Mouse (Mus musculus) spleen, embryonic (tissue): ENCODE measurements at regions not wholly inside any gene's neighbourhood (a gene's known extent, or its start where the extent isn't known, plus 50 kb on each side); places are given as distances from the start of the nearest gene placed in this dataset.

Source experiments
- CTCF ChIA-PET: fragments of 350-600 bp; sonication (Branson Sonifier 250); formaldehyde crosslinking; loops from one replicate; lab custom pipeline; 2022; lab: Charles Lee

DNA sequence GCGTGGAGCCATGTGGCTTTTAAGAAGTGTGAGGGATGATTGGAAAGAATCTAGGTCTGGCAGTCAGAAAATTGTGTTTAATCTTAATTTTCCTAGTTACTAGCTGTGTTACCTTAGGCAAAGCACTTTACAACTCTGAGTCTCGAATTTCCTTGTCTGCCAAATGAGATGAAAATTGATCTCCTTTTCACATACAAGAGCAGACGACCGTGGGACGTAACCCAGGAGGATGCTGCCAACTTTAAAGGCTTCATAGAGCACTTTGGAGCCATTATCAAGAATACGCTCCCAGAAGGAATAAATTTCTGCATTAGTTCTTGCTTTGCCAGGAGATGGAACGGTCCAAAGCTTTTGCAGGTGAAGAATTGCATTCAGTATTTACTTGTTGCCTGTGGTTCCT, 457.6 kb downstream of the Bcl11a start:
- CTCF ChIA-PET = no interaction called here

DNA sequence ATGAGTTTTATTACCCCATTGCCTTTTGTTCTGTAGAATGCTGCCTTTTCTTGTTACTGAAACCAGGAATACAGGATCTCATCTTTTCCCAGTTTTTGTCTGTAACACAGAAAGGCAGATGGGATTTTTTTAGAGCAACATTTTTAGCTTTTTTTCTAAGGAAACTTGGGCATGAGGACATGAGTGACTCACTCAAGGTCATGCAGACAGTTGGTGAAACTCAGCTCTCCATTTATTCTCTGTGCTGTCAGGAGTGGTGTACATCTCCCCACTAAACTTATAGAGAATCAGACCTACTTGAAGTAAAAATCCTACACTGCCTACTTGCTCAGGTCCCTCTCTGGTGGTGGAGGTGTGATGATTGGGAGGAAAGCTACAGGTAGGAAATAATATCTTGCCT, 459.9 kb downstream of the Bcl11a start:
- CTCF ChIA-PET = no interaction called here

DNA sequence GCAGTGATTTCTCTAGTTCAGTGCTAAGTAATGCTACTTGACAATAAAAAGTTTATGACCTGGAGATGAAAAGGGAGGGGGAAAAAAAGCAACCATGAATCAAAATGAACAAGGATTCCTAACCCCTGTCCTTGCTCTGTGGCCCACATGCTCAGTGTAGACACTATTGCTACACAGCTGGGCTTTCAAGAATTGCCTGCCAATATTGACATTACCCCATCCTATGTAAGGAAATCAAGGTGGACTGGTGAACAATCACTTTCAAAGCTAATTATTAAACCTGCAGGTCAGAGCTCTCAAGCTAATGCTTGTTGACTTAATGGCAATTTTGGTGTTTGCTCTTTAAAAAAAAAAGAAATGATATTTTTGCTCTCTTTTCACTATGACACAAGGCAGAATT, 491.8 kb downstream of the Bcl11a start:
- CTCF ChIA-PET = no interaction called here

DNA sequence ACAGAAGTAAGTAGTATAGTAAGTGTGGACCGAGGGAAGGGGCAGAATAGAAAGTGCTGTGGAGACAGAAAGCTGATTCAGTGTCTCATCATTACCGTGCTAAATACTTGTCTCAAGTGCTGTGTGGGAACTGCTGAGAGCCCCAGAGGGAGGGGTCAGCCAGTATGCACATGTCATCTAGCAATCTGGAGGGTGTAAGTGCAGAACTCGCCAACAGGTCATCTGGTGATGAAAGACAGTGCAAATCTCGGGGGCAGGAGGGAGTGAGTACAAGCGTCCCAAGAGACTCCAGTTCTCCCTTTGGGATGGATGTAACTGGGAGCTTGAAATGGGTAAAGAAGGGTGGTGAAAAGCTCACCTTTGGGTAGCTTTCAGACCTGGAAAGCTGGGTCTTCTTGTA, 535.7 kb downstream of the Bcl11a start:
- CTCF ChIA-PET = no interaction called here

DNA sequence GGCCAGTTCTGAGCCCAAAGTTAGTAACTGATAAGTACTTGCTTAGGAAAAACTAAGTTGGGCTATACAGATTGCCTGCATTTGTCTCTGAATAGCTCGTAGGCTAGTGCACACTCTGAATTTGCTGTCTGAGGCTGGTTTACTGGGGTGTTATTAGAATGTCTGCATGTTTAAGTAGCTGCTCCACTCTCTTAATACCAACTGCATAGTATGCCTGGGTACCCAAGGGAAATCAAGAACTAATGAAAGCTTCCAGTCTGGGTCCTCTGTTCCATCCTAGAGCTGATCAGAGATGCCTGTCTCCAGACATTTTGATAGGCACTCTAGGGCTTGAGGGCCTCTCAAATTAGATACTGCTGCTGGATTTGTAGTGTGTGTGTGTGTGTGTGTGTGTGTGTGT, 537.6 kb downstream of the Bcl11a start:
- CTCF ChIA-PET = no interaction called here

DNA sequence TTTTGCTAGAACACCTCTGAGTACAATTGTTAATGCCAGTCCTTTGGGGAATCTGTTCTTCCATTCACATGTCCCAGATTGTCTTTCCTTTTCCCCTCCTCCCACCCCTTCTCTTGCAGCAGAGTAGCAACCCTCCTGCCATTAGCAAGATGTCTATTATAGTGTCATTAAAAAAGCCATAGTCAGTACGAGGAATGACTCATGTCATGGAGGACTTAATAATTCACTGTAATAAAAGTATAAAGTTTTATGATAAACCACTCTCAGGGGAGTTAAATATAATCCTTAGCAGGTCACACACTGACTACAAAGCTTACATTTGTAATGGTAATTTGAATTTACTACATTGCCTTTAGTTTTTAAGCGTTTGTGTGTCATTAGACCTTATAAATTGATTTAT, 540.7 kb downstream of the Bcl11a start:
- CTCF ChIA-PET = no interaction called here

DNA sequence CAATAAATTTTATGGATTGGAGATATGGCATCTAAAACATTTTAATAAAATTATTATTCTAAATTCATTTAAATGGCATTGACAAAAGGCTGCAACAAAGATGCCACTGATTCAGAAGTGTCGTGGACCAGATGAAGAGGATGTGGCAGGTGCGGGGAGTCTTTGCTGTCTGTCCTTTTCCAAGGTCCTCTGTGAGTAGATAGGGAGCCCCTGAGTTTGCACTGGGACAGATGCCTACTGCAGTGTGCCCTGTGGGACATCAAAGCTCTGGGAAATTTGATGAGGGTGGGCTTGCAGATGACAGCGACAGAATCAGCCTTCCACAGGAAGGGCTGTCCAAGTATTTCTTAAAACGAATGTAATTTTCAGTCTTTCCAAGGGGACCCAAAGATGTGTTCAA, 541.2 kb downstream of the Bcl11a start:
- CTCF ChIA-PET = no interaction called here

DNA sequence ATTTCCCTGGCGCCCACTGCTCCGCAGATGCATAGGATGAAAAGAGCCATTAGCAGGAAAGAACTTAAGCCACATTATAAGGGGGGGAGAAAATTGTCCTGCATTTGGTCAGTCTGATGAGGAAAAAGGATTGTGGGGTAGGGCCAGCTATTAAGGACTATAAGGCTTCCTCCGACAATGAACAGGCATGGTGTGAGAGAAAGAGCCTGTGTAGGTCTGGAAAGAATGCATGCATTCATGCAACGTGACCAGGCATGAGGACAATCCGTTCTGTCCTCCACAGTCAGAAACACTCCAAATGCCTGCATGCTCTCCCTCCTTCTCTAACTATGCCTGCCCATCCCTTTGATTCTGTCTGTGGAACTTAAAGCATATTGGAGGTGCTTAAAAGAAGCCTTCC, 550.8 kb downstream of the Bcl11a start:
- CTCF ChIA-PET = no interaction called here

DNA sequence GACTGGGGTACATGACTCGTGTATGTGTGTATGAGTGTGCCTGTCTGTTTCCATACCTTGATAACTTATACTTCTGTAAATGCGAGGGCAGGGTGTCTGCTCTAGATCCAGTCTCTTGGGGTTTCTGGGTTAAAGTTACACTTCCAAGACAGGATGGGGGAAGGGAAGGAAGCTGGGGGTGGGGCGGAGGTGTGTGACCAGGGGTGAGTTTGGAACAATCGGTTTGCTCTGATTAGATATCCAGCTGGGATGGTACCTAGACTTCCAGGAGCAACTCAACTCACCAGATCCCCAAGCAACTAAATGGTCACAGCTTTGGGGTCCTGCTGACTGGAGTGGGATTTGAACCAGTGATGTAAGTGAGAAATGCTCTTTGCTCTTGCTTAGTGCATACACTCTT, 551.6 kb downstream of the Bcl11a start:
- CTCF ChIA-PET = no interaction called here

DNA sequence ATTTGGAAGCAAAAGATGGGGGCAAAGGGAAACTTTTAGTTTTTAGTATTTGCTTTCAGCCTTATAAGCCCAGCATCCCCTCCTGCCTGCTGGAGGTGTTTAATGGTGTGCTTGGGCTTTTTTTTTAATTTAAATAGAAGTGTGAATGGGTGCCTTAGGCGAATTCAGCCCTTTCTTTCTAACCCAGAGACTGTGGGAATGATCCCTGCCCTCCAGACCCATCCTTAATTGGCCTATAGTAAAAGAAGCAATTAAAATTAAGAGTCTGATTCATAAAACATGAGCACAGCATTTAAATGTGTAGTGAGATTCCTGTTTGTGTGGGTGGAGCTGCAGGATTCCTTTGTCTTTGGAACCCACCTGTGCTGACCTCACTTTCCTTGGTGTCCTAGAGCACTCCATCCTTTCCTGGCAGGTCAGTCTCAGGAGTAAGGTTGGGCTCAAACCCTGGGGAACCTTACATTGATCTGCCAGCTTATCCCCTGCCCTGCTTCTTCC, 552.6 kb downstream of the Bcl11a start:
- CTCF ChIA-PET = no interaction called here

DNA sequence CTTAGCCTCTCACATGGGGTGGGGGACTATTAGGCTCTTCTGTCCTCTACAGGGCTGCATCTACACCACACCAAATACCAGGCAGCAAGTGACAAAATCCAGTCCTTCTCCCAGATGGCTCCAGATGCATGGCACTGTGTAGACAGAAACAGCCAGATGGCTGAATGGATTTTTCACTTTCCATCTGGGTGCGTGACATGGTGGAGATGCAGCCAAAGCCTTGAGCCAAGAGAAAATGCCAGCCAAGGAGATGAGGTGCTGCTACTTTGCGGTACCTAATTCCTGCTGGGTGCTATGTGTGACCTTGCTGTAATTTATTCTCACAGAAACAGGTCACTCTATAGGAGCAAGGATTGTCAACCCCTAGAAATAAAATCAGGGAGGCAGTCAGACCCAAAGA, 553.8 kb downstream of the Bcl11a start:
- CTCF ChIA-PET = interaction anchor here (0.6 kb wide), 1 partner anchor 354 kb away, joined by 3 read pairs; no protein-coding TSS in a partner anchor

DNA sequence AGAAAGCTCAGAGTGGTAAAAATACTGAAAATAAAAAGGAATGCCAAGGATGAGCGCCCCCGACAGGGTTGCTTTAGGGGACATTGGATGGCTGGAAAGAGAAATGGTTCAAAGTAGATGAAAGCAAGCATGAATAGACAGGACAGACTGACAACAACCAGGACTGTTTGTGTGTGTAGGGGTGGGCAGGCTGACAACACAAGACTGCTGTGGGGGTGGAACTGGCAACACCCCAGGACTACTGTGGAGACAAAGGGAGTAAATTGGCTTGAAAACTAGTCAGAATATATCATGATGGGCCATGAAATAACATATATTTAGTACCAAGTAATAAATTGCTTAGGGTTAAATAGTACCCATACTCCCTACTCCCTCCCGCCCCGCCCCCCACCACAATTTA, 558.9 kb downstream of the Bcl11a start:
- CTCF ChIA-PET = no interaction called here

DNA sequence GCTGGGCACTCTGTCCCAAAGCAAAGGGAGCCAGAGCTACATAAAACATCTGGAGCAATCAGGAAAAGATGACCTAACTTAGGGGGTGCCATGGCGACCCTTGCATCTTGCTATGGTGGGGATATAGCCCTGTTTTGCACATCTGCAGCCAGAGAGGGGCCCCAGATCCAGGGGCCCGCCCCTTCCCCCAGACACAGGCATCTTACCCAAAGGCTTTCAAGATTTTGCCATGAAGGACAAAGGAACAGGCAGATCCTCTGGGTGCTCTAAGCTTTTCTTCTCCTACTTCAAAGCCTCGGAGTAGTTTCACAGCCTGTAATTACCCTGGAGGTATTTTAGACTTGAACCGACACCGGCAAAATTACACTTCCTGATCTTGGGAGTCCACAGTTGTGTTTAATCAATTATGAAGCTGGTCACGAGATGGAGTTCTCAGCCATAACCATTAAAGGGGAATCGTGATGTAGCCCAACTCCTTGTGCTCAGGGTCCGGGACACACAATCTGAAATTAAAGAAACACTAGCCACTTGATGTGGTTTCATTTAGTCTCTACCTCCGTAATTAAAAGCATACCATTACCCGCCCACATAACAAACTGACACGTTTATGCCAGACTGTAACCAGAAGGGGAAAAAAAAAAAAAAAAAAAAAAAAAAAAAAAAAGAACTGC, 565.7 kb downstream of the Bcl11a start:
- CTCF ChIA-PET = no interaction called here

DNA sequence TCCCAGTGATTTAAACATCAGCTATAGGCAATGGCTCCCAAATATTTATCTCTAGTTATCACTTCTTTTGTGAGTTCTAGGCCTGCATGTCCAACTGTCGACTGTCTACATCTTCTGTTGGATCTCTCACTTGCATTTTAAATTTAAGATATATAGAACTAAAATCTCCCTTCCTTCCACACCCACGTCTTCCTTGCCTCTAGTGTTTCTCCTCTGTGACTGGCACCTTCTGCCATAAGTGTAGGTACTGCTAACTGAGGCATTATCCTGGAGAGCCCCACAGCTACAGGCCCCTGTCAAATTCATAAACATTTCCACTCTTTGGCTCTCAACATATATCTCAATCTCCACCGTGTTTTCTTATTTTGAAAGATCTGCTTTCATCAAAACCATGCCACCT, 575.0 kb downstream of the Bcl11a start:
- CTCF ChIA-PET = no interaction called here

DNA sequence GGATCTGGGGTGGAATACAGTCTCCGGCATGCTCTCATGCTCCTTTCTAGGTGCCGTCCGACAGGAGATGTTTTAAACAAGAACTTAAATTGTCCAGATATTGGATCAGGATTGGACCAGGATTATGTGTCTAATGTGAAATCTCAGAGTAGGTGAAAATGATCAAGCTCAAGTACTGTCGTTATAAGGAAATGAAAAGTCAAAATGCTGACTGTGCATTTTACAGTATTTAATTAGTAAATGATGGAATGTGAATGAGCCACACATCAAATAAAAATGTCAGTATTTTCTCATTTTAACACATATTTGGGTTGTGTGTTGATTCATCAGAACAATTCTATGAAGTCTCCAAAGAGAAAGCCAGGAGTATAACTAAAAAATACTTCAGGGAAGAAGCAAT, 586.2 kb downstream of the Bcl11a start:
- CTCF ChIA-PET = no interaction called here

DNA sequence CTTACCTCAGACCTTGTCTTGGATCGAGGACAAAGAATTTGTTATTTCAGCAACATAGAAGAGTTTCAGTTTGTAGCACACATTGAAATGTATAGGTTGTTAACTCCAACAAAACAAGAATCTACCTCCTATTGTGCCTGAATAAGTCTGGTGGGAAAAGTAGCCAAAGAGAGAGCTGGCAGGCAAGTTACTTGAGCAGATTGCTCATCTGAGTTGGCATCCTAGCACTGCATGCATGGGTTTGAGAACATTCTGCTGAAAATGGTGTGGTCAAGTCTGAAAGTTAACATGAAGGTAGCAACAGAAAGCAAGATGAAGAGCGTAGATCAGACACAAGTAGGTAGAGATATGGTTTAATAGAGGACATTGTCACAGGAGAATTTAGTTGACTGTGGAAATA, 587.5 kb downstream of the Bcl11a start:
- CTCF ChIA-PET = no interaction called here

DNA sequence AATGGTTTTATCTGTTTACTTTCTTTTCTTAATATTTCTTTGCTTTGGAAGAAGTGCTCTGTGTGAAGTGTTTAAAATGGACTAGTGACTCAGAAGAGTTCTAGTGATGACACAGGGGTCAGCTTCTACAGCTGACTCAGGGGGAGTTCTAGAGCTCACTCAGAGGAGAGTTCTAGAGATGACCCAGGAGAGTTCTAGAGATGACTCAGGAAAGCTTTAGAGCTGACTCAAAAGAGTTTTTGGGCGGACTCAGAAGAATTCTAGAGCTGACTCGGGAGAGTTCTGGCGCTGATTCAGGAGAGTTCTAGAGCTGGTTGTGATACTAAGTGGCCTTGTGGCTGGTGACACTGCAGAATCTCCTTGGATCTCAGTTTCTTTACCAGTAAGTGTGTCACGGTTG, 593.8 kb downstream of the Bcl11a start:
- CTCF ChIA-PET = no interaction called here

DNA sequence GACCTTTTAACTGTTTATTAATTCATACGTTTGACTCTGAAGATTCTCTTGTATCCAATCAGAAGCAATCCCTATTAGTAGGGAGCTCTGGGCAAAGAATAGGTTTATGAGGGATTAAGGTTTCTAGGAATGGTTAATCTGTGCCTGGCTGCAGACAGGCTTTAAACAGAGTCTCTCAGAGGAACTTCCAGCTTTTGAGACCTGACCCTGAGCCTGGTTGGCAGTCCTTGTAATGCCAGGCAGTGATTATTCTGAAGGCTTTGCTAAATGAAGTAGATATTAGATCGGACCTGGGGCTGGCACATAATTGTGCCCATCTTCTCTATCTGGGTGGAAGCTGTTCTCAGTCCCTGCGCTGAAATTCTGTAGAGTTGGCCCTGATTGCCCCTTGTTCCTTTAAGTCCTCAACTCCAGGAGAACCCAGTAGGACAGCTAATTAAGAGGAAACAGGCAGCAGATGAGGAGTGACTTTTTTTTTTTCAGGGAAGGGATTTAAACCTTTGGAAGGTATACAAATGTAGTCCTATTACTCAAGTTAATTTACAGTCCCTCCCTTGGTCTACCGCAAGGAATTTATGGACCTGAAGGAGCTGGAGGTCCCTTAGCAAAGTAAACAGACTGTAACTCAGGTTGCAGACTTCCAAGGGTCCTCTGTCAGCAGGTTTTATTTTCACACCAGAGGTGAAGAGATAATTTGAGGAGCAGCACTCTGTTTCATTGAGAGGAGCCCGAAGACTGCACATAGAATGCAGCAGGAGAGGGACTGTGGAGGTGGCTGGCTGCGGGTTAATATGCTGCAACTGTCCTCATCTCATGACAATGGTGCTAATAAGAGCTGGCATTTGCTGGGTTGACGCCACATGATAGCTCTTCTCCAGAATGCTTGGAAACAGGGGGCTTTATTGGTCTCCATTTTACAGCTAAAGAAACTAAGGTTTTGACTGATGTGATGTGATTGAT, 595.7 kb downstream of the Bcl11a start:
- CTCF ChIA-PET = interaction anchor here (0.6 kb wide), 1 partner anchor 417 kb away, joined by 3 read pairs; no protein-coding TSS in a partner anchor

DNA sequence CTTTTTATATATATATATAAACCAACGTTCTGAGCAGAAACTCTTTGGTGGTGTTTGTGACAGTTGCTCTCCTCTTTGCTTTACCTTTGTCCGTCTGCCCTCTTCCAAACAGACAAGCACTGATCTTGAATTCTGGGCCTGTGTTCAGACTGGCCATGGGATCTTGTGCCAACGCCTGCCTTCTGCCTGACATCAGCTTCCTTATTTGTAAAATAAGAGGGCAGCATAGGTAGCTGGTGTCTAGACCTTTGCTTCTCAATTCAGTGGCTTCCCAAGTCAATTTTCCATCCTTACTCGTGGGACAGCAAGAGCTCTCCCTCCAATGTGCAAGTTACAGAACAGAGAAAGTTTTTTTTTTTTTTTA, 596.3 kb downstream of the Bcl11a start:
- CTCF ChIA-PET = interaction anchor here (0.6 kb wide), 1 partner anchor 417 kb away, joined by 3 read pairs; no protein-coding TSS in a partner anchor

DNA sequence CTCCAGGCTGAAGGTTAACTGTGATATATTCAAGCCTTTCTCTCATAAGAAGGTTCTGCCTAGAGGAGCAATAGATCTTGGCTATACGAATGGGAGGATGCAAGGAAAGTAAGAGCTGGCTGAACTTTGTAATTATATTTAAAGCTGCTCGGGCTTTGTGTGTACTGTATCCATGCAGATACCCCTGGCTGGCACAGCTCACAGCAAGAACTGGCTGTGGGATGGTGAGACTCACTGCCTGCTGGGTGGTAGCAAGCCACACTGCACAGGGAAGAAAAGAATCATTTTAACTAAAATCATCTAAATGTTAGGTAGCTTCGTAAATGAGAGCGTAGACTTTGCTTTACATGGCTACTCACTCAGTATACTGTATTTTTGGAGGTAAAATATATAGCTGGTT, 599.2 kb downstream of the Bcl11a start:
- CTCF ChIA-PET = no interaction called here

DNA sequence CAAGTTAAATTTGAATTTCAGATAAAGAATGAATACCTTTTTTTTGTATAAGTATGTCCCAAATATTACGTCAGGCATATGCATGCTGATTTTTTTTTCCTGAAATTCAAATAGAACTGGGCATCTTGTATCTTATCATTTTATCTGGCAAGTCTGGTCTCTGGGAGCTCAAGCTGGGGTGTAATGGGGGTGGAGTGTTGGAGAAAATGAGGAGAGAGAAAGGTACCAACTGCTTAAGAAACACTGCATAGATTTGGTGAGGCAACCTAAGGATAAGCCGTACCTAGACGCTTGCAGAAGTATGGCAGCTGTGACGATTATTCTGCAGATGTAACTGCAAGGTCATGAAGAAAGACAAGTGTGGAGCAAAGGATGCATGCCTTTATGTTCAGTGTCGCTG, 601.7 kb downstream of the Bcl11a start:
- CTCF ChIA-PET = no interaction called here

DNA sequence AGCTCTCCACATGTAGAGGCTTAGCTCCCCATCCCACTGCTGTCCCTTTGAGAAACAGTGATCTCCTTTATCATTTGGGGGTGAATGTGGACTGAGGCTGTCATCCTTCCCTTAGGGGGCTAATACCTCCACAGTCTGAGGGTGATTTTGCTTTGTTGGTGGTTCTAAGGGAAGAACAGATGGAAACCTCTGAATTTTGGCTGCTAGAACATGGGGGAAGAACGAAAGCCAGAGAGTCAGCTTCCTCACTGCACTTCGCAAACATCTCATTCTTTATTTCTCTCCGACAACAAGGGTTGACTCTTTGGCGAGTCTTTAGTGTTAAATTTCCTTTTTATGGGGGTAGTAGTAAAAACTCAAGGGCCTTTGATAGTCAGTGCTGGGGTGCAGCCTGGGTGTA, 604.6 kb downstream of the Bcl11a start:
- CTCF ChIA-PET = interaction anchor here (0.6 to 0.7 kb wide), 2 partner anchors 92 to 542 kb away, joined by 7 to 8 read pairs; no protein-coding TSS in a partner anchor
